Mouse (Mus musculus): ENCODE data around the gene Clca3a2.
"Not testable (repeated sequence)": the region's sequence is repeated elsewhere in the genome, so short reads cannot be mapped to it uniquely, and the experiment has no call there.

- TF ChIP-seq CTCF (IDR thresholded peaks at IDR 0.05; ENCODE audit: low read depth, low read length); GATA1 (IDR thresholded peaks at IDR 0.05; ENCODE audit: borderline replicate concordance, low read length); TAL1 (conservative IDR thresholded peaks at IDR 0.05; ENCODE audit: low read depth, low read length); POLR2AphosphoS5 (IDR thresholded peaks at IDR 0.05; ENCODE audit: insufficient replicate concordance, low read depth, low read length); GATA2 (IDR thresholded peaks at IDR 0.05; ENCODE audit: borderline replicate concordance, low read depth, low read length): not testable (repeated sequence)
These were observed at the start of gene Clca3a2 for GRCm38 (mm10) chr3:144819219-144819618.
